Mouse (Mus musculus) limb, embryonic 15.5 days (tissue): ENCODE data around the gene Btbd35f19. TPM values are rescaled to one million over a fixed set of nuclear protein-coding genes. Genes with fewer than 3 reads are reported as not detected.
"Not testable (repeated sequence)": the region's sequence is repeated elsewhere in the genome, so short reads cannot be mapped to it uniquely, and the experiment has no call there.

Experiments used
- ATAC-seq: fragments of 200-750 bp; cut with Nextera tagmentation; 2 replicates; pipeline ENCODE4 v1.8.0; 2017; ENCODE audit warnings: low read depth, moderate TSS enrichment; ENCODE audit not compliant: insufficient number of reproducible peaks, low FRiP score, low TSS enrichment
- H3K27ac ChIP-seq: fragments of 300-500 bp; sonication (generic); 2 replicates; pipeline ENCODE4 v1.5.1; 2015; ENCODE audit warnings: moderate library complexity, mild to moderate bottlenecking, inconsistent platforms
- H3K27me3 ChIP-seq: fragments of 300-500 bp; sonication (generic); 2 replicates; pipeline ENCODE4 v1.6.1; 2015; ENCODE audit warnings: inconsistent platforms
- H3K36me3 ChIP-seq: fragments of 300-500 bp; sonication (generic); 2 replicates; pipeline ENCODE4 v1.6.1; 2015; ENCODE audit warnings: inconsistent platforms
- H3K4me1 ChIP-seq: fragments of 300-500 bp; sonication (generic); 2 replicates; pipeline ENCODE4 v1.6.1; 2015; ENCODE audit warnings: inconsistent platforms
- H3K4me2 ChIP-seq: fragments of 300-500 bp; sonication (generic); 2 replicates; pipeline ENCODE4 v1.6.1; 2015; ENCODE audit warnings: mild to moderate bottlenecking, inconsistent platforms
- H3K4me3 ChIP-seq: fragments of 300-500 bp; sonication (generic); 2 replicates; pipeline ENCODE4 v1.5.1; 2015; ENCODE audit warnings: mild to moderate bottlenecking, inconsistent platforms
- H3K9ac ChIP-seq: fragments of 300-500 bp; sonication (generic); 2 replicates; pipeline ENCODE4 v1.6.1; 2015; ENCODE audit warnings: inconsistent platforms
- H3K9me3 ChIP-seq: fragments of 300-500 bp; sonication (generic); 2 replicates; pipeline ENCODE4 v1.6.1; 2016; ENCODE audit warnings: inconsistent platforms
- WGBS: fragments of 180-500 bp; shearing (Covaris S2); methylation state at CpG from one replicate; pipeline ENCODE4 v1.1.7; 2015; 5-methylcytosine and 5-hydroxymethylcytosine counted together
- polyA plus RNA-seq: library from polyadenylated mRNA; unstranded; fragments of >200 nt; fragmentation: Nextera tagmentation; extraction: Ambion mirVana; gene quantifications from 2 replicates; pipeline ENCODE4 v1.2.1, GENCODE M21; 2015

The Btbd35f19 gene
- polyA plus RNA-seq, result not detected in 2 replicates

DNA sequence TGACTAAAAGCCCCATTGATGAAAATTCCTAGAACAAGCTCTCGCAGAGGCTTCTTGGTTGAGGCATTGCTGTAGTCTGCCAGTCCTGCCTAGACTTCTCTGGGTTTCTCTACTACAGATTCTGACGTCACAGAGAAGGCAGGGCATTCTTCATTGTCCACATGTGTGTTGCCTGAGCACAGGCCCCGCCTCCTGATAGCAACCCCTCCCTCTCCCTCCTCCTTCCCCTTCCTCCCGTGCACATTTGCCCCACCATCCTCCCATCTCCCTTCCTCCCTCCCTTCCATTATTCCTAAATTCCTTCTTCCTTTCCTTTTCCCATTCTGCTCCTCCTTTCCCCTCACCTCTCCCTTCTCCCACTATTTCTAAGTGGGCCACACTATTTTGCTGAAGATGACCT lies at the start of gene Btbd35f19:
Btbd35f19 (minus strand) TSS at position 101 of the 400 bp plus-strand sequence.
- not testable (repeated sequence) for H3K9ac ChIP-seq, H3K4me2 ChIP-seq, H3K9me3 ChIP-seq, H3K4me1 ChIP-seq, H3K27me3 ChIP-seq, H3K27ac ChIP-seq, H3K4me3 ChIP-seq, H3K36me3 ChIP-seq, ATAC-seq
- WGBS, result no CpG with 5 or more reads among the region's 4 CpGs

DNA sequence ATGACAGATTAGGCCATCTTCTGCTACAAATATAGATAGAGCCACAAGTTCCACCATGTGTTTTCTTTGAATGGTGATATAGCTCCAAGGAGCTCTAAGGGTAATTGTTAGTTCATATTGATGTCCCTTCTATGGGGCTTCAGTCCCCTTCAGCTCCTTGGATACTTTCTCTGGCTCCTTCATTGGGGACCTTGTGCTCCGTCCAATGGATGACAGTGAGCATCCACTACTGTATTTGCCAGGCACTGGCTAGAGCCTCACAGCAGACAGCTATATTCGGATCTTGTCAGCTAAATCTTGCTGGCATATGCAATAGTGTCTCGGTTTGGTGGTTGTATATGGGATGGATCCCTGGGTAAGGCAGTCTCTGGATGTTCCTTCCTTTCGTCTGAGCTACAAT lies 41.8 kb downstream of the Btbd35f19 start:
- H3K9me3 ChIP-seq, H3K4me3 ChIP-seq, H3K9ac ChIP-seq, H3K36me3 ChIP-seq, ATAC-seq, H3K4me2 ChIP-seq, H3K27me3 ChIP-seq, H3K4me1 ChIP-seq, H3K27ac ChIP-seq: not testable (repeated sequence)
- 59% methylated on average over 3 of the region's 4 CpGs for WGBS

DNA sequence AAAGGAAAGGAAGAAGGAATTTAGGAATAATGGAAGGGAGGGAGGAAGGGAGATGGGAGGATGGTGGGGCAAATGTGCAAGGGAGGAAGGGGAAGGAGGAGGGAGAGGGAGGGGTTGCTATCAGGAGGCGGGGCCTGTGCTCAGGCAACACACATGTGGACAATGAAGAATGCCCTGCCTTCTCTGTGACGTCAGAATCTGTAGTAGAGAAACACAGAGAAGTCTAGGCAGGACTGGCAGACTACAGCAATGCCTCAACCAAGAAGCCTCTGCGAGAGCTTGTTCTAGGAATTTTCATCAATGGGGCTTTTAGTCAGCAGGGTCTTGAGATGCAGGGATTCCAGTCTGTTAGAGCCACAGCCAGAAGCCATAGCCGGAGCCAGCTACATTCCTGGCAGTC lies 47.6 kb downstream of the Btbd35f19 start, which contains the start of gene Btbd35f26:
Btbd35f26 (plus strand) TSS at position 301 of the 400 bp plus-strand sequence.
- not testable (repeated sequence) for H3K9me3 ChIP-seq, ATAC-seq, H3K4me3 ChIP-seq, H3K36me3 ChIP-seq, H3K4me1 ChIP-seq, H3K4me2 ChIP-seq, H3K27ac ChIP-seq, H3K9ac ChIP-seq, H3K27me3 ChIP-seq
- no CpG with 5 or more reads among the region's 4 CpGs for WGBS

Other genes with a start within 250 kb of the Btbd35f19 start
- gene Spin2f, start 130.0 kb downstream of the Btbd35f19 start, polyA plus RNA-seq, result not detected in 2 replicates
- not detected in 2 replicates for gene Btbd35f26, start 47.5 kb downstream of the Btbd35f19 start, polyA plus RNA-seq
- gene Gm21883, start 190.4 kb upstream of the Btbd35f19 start, polyA plus RNA-seq, result not detected in 2 replicates
- not detected in 2 replicates for gene Spin2e, start 235.0 kb upstream of the Btbd35f19 start, polyA plus RNA-seq